Mouse (Mus musculus) hindbrain, embryonic 13.5 days (tissue): Measurements from ENCODE around the gene Amy1. TPM values are rescaled to one million over a fixed set of nuclear protein-coding genes. Genes with fewer than 3 reads are reported as not detected.
"Not testable (repeated sequence)": the region's sequence is repeated elsewhere in the genome, so short reads cannot be mapped to it uniquely, and the experiment has no call there.

ENCODE experiments used
- ATAC-seq: fragments of 200-750 bp; cut with Nextera tagmentation; 2 replicates; pipeline ENCODE4 v1.8.0; 2017; ENCODE audit warnings: moderate TSS enrichment; ENCODE audit not compliant: low FRiP score
- H3K27ac ChIP-seq: fragments of 300-500 bp; sonication (generic); 2 replicates; pipeline ENCODE4 v1.5.1; 2015; ENCODE audit warnings: inconsistent platforms, mild to moderate bottlenecking, moderate library complexity
- H3K27me3 ChIP-seq: fragments of 300-500 bp; sonication (generic); 2 replicates; pipeline ENCODE4 v1.6.1; 2015; ENCODE audit warnings: mild to moderate bottlenecking, inconsistent platforms
- H3K36me3 ChIP-seq: fragments of 300-500 bp; sonication (generic); 2 replicates; pipeline ENCODE4 v1.6.1; 2015; ENCODE audit warnings: mild to moderate bottlenecking, inconsistent platforms
- H3K4me1 ChIP-seq: fragments of 300-500 bp; sonication (generic); replicated peaks from 2 replicates; pipeline ENCODE4 v1.6.1; 2015; ENCODE audit warnings: inconsistent platforms
- H3K4me2 ChIP-seq: fragments of 300-500 bp; sonication (generic); 2 replicates; pipeline ENCODE4 v1.6.1; 2015; ENCODE audit warnings: inconsistent platforms, mild to moderate bottlenecking, moderate library complexity
- H3K4me3 ChIP-seq: fragments of 300-500 bp; sonication (generic); 2 replicates; pipeline ENCODE4 v1.5.1; 2015; ENCODE audit warnings: mild to moderate bottlenecking, inconsistent platforms
- H3K9ac ChIP-seq: fragments of 300-500 bp; sonication (generic); 2 replicates; pipeline ENCODE4 v1.6.1; 2015; ENCODE audit warnings: mild to moderate bottlenecking, inconsistent platforms
- H3K9me3 ChIP-seq: fragments of 300-500 bp; sonication (generic); 2 replicates; pipeline ENCODE4 v1.6.1; 2016; ENCODE audit warnings: inconsistent platforms
- WGBS: fragments of 180-500 bp; shearing (Covaris S2); methylation state at CpG from one replicate; pipeline ENCODE4 v1.1.7; 2015; 5-methylcytosine and 5-hydroxymethylcytosine counted together
- polyA plus RNA-seq: library from polyadenylated mRNA; unstranded; fragments of >200 nt; fragmentation: Nextera tagmentation; extraction: Ambion mirVana; gene quantifications from 2 replicates; pipeline ENCODE4 v1.2.1, GENCODE M21; 2015

Amy1 gene
- polyA plus RNA-seq: 12.6 and 15.9 TPM in 2 replicates

DNA sequence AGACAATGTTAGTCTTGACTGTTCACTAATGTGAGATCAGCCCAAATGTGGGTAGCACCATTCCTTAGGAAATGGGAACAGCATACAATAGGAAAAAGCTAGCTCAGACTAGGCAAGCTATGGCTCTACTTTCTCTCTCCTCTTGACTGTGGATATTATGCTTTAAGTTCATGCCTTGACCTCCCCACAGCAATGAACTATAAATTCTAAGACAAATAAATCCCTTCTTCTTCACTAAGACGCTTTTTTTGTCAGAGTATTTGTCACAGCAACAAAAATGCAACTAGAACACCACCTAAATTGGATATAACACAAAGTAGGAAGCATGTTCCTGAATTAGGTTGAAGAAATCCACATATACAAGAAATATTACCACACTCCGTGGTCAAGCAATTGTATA lies at the start of gene Amy1:
Gene Amy1, minus strand, starts transcription at position 101 of the 400 bp plus-strand sequence.
- no peak within 1 kb of the TSS for H3K9ac ChIP-seq
- H3K27me3 ChIP-seq: no peaks in the 10 kb centered on the region
- no peaks in the 10 kb centered on the region for H3K4me1 ChIP-seq
- H3K4me3 ChIP-seq: no peak within 1 kb of the TSS
- WGBS: 96% methylated on average over 2 of the region's 2 CpGs
- no peak within 1 kb of the TSS for H3K27ac ChIP-seq
- no peaks in the 10 kb centered on the region for H3K9me3 ChIP-seq
- no peak within 1 kb of the TSS for H3K4me2 ChIP-seq
- H3K36me3 ChIP-seq: peaks cover 34% of the 10 kb centered on the region
- ATAC-seq: no peak

DNA sequence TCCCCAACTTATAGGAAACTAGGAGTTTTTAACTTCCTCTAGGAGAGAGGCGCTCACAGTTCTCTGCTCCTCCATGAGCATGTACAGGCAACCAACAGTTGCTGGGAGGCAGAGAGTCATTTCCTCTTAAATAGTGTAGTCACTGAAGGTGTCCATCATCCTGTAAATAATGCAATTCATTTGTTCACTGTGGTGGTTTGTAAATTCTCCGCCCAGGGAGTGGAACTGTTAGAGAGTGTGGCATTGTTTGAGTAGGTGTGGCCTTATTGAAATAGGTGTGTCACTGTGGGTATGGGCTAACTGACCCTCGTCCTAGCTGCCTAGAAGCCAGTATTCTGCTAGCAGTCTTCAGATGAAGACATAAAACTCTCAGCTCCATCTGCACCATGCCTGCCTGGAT lies 47.8 kb upstream of the Amy1 start:
- no peak for ATAC-seq
- no peaks in the 10 kb centered on the region for H3K27me3 ChIP-seq
- no peak overlapping the region for H3K4me3 ChIP-seq
- no peaks in the 10 kb centered on the region for H3K36me3 ChIP-seq
- no peak overlapping the region for H3K9ac ChIP-seq
- H3K4me2 ChIP-seq: no peak overlapping the region
- 85% methylated on average over 3 of the region's 3 CpGs for WGBS
- no peak overlapping the region for H3K27ac ChIP-seq
- H3K9me3 ChIP-seq: no peaks in the 10 kb centered on the region
- H3K4me1 ChIP-seq: no peaks in the 10 kb centered on the region

DNA sequence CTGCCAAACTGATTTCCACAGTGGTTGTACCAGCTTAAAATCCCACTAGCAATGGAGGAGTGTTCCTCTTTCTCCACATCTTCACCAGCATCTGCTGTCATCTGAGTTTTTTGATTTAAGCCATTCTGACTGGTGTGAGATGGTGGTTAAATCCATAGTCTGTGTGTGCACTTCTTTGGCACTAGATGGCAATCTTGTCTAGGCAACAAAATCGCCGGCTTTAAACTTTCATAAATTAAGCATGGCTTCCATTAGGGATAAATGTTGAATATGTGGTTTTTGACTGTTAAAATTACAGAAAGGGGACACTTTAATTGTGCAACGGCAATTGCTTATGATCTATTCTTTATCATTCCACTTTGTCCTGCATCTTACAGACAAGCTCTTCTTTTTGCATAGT lies 44.9 kb upstream of the Amy1 start:
- H3K36me3 ChIP-seq, H3K27ac ChIP-seq, ATAC-seq, H3K4me2 ChIP-seq, H3K4me3 ChIP-seq, H3K27me3 ChIP-seq, H3K9ac ChIP-seq, H3K9me3 ChIP-seq, H3K4me1 ChIP-seq: not testable (repeated sequence)
- 49% methylated on average over 3 of the region's 3 CpGs for WGBS

DNA sequence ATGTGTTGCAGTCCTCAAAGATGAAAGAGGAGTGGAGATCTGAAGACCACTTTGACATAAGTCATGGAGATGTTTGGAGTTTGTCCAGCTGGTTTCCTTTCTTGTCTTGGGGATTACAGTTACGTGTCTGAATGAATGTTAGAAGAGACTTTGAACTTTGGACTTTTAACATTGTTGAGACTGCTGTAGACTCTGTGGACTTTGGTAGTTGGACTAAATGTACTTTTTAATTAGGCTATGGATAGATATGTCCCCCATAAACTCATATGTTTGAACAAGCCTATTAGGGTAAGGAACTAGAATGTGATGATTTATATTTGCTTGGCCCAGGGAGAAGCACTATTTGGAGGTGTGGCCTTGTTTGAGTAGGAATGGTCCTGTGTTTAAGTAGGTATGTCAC lies 33.0 kb upstream of the Amy1 start:
- Histone ChIP-seq H3K4me3 (no peak overlapping the region), H3K27ac (no peak overlapping the region), H3K4me1 (no peaks in the 10 kb centered on the region), H3K9me3 (no peaks in the 10 kb centered on the region), H3K27me3 (no peaks in the 10 kb centered on the region), H3K36me3 (no peaks in the 10 kb centered on the region), H3K4me2 (no peak overlapping the region), H3K9ac (no peak overlapping the region)
- ATAC-seq: no peak
- WGBS: 96% methylated on average over 1 of the region's 1 CpGs

DNA sequence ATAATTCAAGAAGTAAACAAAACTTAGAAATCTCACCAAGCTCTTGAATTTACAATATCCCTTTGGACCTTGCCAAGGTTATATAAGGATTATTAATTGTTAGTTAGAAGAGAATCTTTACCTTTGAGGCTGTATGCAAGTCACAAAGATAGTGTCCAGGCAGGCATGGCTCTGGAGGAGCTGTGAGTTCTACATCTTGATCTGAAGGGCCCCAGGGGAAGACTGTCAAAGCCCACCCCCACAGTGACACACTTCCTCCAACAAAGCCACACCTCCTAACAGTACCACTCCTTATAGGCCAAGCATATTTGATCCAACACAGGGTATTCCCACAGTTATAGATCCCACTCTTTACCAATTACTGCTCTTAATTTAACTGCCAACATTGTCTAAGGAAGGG lies 27.7 kb upstream of the Amy1 start:
- H3K9ac ChIP-seq: no peak overlapping the region
- no peak overlapping the region for H3K4me3 ChIP-seq
- no peak overlapping the region for H3K4me2 ChIP-seq
- peaks cover 6% of the 10 kb centered on the region for H3K4me1 ChIP-seq
- no peaks in the 10 kb centered on the region for H3K27me3 ChIP-seq
- H3K27ac ChIP-seq: no peak overlapping the region
- no peaks in the 10 kb centered on the region for H3K36me3 ChIP-seq
- no peaks in the 10 kb centered on the region for H3K9me3 ChIP-seq
- no peak for ATAC-seq

DNA sequence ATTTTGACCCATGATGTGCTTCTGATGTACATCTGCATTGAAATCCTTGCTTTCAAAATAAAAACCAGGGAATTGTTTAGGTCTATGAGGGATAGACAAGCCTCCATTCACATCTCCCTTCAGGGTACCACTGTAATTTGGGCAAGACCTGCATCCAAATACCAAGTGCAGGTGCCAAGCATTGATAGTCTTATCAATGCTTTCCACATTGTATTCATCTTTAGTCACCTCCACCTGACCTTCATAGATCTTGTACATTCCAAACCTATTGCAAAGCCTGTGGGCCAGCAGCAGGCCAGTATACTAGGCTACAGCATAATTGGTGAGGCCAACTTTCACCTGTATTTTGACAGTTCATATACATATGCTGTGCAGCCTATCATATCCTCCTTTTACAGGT lies 25.1 kb upstream of the Amy1 start:
- no peak for ATAC-seq
- Histone ChIP-seq H3K27ac (no peak overlapping the region), H3K4me3 (no peak overlapping the region), H3K9me3 (no peaks in the 10 kb centered on the region), H3K9ac (no peak overlapping the region), H3K4me1 (peaks cover 11% of the 10 kb centered on the region), H3K36me3 (peaks cover 4% of the 10 kb centered on the region), H3K4me2 (no peak overlapping the region), H3K27me3 (no peaks in the 10 kb centered on the region)

DNA sequence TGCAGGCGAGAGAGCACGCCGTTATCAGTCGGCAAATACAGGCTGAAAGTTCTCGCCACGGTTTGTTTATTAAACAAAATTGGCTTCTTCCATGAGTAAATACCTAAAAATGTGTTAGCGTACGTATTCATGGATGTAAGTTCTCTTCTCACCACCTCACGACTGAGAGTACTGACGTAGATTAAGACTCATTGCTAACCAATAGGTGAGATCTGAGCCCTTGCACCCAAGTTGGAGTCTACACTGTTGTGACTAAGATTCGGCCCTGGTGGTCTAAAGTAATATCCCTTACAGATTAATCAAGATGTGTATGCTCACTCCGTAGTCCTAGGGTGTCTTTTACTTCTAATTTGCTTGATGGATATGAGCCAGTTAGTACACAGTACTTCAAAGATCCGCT lies 24.1 kb upstream of the Amy1 start:
- no peaks in the 10 kb centered on the region for H3K27me3 ChIP-seq
- H3K27ac ChIP-seq: peak overlapping the region; percentile 98
- H3K9me3 ChIP-seq: no peaks in the 10 kb centered on the region
- H3K36me3 ChIP-seq: peaks cover 10% of the 10 kb centered on the region
- peak overlapping the region; percentile 84 for H3K4me2 ChIP-seq
- WGBS: 19% methylated on average over 13 of the region's 13 CpGs
- peak overlapping the region; percentile 58 for H3K4me3 ChIP-seq
- H3K4me1 ChIP-seq: peaks cover 11% of the 10 kb centered on the region
- peak overlapping the region; percentile 81 for H3K9ac ChIP-seq
- no peak for ATAC-seq

DNA sequence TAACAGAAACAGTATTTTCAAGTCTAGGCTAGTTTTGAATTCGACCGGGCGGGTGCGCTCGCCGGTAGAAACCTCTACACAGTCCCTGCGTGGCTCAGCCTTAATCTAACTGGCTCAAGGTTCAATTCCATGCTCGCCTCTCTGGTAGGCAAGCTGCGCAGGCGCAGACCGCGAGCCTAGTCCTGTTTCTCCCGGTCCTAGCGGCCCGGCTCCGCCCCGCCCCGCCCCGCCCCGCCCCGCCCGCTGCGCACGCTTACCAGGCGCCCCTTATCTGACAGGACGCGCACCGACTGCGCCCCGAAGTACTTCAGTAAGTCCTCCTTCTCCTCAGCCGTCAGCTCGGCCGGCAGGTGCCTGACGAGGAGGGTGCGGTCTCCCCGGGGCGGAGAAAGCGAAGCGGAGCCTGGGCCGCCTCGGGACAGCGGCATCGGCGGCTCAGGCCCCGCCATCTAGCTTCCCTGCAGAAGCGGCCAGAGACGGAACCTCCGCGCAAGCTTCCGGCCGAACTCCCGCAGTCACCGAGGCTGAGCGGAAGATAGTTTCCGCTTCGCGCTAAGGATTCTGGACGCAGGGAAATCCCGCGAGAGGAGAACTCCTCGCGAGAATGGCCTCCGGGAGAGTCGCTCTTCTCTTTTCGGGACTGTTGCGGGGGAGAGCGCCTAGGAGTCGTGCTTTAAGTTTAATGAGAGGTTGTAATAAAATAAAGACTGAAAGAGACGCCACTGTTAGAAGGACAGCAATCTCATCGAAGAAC lies 23.3 kb upstream of the Amy1 start, which contains the start of gene Rnpc3:
Gene Rnpc3, minus strand, starts transcription at position 544 of the 754 bp plus-strand sequence.
- Histone ChIP-seq H3K27ac (peak within 1 kb of the TSS; percentile 98), H3K4me3 (peak within 1 kb of the TSS; percentile 58), H3K4me1 (peaks cover 11% of the 10 kb centered on the region), H3K27me3 (no peaks in the 10 kb centered on the region), H3K36me3 (peaks cover 11% of the 10 kb centered on the region), H3K4me2 (peak within 1 kb of the TSS; percentile 84), H3K9me3 (no peaks in the 10 kb centered on the region), H3K9ac (peak within 1 kb of the TSS; percentile 81)
- under 1% methylated on average over 66 of the region's 70 CpGs for WGBS
- peak; percentile 98 for ATAC-seq

DNA sequence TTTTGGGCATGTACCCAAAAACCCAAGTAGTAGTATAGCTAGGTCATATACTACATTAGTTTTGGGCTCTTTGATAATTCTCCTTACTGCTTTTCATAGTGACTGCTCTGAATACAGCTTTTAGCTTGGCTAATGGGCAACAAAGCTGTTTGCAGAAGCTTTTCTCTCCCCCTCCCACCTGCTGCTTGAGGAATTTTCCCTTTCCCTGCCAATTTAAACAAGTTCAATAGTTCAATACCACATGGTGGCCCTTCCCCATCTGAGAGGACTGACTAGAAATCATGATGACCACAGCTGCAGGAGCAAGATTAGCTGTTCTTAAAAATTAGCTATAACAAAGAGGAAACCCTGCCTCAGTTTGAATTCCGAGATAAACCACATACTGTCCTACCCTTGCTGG lies 15.7 kb downstream of the Amy1 start:
- H3K4me1 ChIP-seq: no peaks in the 10 kb centered on the region
- H3K4me3 ChIP-seq: no peak overlapping the region
- ATAC-seq: no peak
- H3K36me3 ChIP-seq: peaks cover 13% of the 10 kb centered on the region
- no peaks in the 10 kb centered on the region for H3K27me3 ChIP-seq
- no peaks in the 10 kb centered on the region for H3K9me3 ChIP-seq
- 62% methylated on average over 1 of the region's 1 CpGs for WGBS
- H3K9ac ChIP-seq: no peak overlapping the region
- no peak overlapping the region for H3K27ac ChIP-seq
- H3K4me2 ChIP-seq: no peak overlapping the region

DNA sequence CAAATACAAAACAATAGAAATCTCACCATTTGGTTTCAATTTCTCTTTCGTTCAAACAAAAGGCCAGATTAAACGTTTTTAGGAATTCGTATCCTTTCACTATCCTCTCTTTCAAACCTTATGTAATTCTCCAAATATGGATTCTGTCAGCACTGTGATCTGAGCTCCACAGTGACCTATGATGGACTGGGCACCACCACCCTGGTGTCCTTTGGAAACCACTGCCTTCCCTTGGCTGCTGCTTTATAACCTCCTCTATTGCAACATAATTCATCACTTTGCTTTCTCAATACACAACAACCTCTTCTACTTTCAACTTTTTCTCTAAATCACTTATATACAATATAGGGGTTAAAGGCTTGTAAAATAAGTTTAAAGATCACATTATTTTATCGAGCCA lies 31.9 kb downstream of the Amy1 start:
- WGBS: 85% methylated on average over 4 of the region's 4 CpGs
- ATAC-seq: no peak
- no peaks in the 10 kb centered on the region for H3K36me3 ChIP-seq
- H3K27ac ChIP-seq: no peak overlapping the region
- H3K9me3 ChIP-seq: no peaks in the 10 kb centered on the region
- H3K27me3 ChIP-seq: no peaks in the 10 kb centered on the region
- H3K4me3 ChIP-seq: no peak overlapping the region
- no peak overlapping the region for H3K4me2 ChIP-seq
- H3K4me1 ChIP-seq: no peaks in the 10 kb centered on the region
- H3K9ac ChIP-seq: no peak overlapping the region

DNA sequence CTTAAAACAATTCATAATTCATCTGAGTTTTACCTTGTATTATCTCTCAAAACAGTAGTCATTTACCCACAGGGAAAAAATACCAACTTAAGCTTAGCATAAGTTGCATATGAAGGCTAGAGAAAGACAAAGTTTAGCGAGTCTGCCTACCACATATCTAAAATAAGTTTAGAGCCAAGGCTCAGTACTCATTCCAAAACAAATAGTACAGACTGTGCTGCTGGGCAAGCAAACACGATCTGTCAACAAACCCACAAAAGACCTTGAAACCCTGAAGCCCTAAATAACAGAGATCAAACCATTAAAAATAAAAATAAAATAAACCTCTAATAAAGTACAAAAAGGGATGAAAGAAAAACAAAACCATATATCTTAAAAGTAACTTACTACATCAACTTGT lies 32.4 kb downstream of the Amy1 start:
- H3K27ac ChIP-seq: no peak overlapping the region
- H3K4me1 ChIP-seq: no peaks in the 10 kb centered on the region
- no peaks in the 10 kb centered on the region for H3K9me3 ChIP-seq
- ATAC-seq: no peak
- no peak overlapping the region for H3K4me2 ChIP-seq
- H3K9ac ChIP-seq: no peak overlapping the region
- H3K36me3 ChIP-seq: no peaks in the 10 kb centered on the region
- H3K4me3 ChIP-seq: no peak overlapping the region
- WGBS: 83% methylated on average over 2 of the region's 2 CpGs
- H3K27me3 ChIP-seq: no peaks in the 10 kb centered on the region

DNA sequence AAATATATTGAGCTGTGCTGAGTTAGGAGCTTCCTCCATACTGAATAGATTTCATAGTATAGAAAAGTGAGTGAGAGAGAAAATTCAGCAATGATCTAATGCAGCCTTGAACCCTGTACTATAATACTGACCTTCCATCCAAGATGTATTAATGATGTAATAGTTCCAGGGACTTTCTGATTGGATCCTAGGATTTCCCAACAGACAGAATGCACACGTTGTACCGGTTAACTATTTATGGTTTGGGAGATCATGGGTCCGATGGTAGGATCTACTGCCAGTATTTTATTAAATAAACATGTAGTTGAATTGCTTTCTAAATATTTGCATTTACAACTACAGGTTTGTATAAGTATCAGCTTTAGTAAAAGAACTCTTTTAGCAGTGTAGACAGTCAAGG lies 34.3 kb downstream of the Amy1 start:
- Histone ChIP-seq H3K4me3 (no peak overlapping the region), H3K36me3 (no peaks in the 10 kb centered on the region), H3K27me3 (no peaks in the 10 kb centered on the region), H3K27ac (no peak overlapping the region), H3K4me2 (no peak overlapping the region), H3K4me1 (no peaks in the 10 kb centered on the region), H3K9me3 (no peaks in the 10 kb centered on the region), H3K9ac (no peak overlapping the region)
- WGBS: 86% methylated on average over 3 of the region's 3 CpGs
- no peak for ATAC-seq

DNA sequence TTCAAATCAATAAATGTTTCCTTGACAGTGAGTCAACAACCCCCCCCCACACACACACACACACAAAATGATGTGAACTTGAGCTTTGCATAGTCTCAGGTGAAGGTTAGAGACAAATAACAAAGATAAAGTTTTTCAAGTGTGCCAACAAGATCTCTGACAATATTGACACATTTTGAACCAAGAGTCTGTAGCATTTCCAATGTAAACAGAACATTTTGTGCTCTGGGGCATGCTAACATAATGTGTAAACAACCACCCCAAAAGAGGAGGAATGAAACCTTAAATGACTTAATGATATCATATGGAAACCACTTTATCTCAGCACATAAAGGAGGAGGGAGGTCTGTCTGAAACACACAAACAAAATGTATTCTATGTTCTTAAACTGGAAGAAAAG lies 66.8 kb downstream of the Amy1 start:
- no peak overlapping the region for H3K27ac ChIP-seq
- no peak overlapping the region for H3K9ac ChIP-seq
- no peaks in the 10 kb centered on the region for H3K27me3 ChIP-seq
- no peaks in the 10 kb centered on the region for H3K4me1 ChIP-seq
- ATAC-seq: no peak
- H3K4me2 ChIP-seq: no peak overlapping the region
- H3K36me3 ChIP-seq: no peaks in the 10 kb centered on the region
- H3K4me3 ChIP-seq: no peak overlapping the region
- no peaks in the 10 kb centered on the region for H3K9me3 ChIP-seq
